ENCODE assay signal across 8 mouse cellular contexts in the genomic region with DNA sequence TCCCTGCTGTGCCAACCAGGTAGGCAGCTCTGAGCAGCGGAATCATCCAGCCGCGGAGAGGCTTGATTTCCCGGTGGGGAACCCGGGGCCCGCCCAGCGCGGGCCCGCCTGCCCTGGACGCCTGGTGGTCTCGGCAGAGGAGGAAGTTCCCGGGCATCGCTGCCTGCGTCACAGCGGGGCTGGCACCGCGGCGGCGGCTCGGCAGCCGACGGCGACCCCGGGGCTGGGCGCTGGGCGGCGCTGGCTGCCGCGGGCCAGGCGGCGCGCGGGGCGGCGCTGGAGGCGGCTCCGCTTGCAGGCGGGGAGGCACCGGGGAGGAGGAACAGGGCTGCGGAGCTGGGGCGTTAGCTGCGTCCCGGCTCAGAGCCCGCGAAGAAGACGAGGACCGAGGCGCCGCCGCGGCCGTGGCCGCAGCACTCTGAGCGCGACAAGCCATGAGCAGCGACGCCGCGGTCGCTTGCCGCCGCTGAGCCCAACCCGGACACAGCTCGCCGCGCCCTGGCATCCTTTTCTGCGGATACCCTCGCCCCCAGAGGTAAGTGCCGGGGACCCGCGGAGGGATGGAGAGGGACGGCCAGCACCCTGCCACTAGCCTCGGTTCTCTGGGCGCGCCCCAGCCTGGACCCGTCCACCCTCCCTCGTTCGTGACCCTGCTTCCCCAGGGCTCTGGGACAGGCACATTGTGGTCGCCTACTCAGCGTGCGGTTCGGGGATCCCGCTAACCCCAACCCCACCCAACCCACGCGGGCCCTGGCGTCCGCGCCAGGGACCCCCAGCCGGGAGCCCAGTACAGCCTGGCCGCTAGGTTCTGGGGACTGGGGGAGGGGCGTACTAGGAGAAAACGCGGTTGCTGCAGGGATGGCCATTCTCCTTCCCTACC. TPM values are rescaled to one million over a fixed set of nuclear protein-coding genes. Genes with fewer than 3 reads are reported as not detected.
DNase-seq lines count a peak whose midpoint lies in the region; ATAC-seq and TF ChIP-seq lines count a peak whose summit lies in the region.

Lrrc8c (plus strand) TSS at position 293 of the 880 bp plus-strand sequence.

- no peaks in the 10 kb centered on the region for H3K27me3 ChIP-seq in heart, embryonic 13.5 days (replicated peaks)
- H3K27me3 ChIP-seq in liver, embryonic 14.5 days (ENCODE audit: control insufficient read depth, insufficient read depth, low read length): no peaks in the 10 kb centered on the region
- H3K27me3 ChIP-seq in stomach, embryonic 15.5 days (replicated peaks): no peaks in the 10 kb centered on the region

- ATAC-seq in CD4-positive, CD25-positive, alpha-beta regulatory T cell, adult 4 months: peak; percentile 70
- peak; percentile 81 for ATAC-seq in erythroid progenitor cell, adult 5-6 weeks (replicated peaks; ENCODE audit: low FRiP score, poor library complexity, severe bottlenecking)
- ATAC-seq in heart, embryonic 13.5 days (ENCODE audit: extremely low read depth, insufficient number of reproducible peaks, low FRiP score, low TSS enrichment): peak; percentile 80
- peak; percentile 94 for ATAC-seq in liver, embryonic 14.5 days (ENCODE audit: insufficient read depth)
- peak; percentile 93 for ATAC-seq in stomach, embryonic 15.5 days (ENCODE audit: insufficient read depth, low FRiP score, low read depth)

- H3K9ac ChIP-seq in heart, embryonic 13.5 days: peak within 1 kb of the TSS; percentile 97
- H3K9ac ChIP-seq in liver, embryonic 14.5 days (replicated peaks): peak within 1 kb of the TSS; percentile 97
- peak within 1 kb of the TSS; percentile 77 for H3K9ac ChIP-seq in stomach, embryonic 15.5 days

- H3K4me2 ChIP-seq in heart, embryonic 13.5 days: peak within 1 kb of the TSS; percentile 88
- H3K4me2 ChIP-seq in liver, embryonic 14.5 days (ENCODE audit: low read depth): peak within 1 kb of the TSS; percentile 100
- peak within 1 kb of the TSS; percentile 97 for H3K4me2 ChIP-seq in stomach, embryonic 15.5 days

- no peak for TF ChIP-seq EP300 in liver, embryonic 14.5 days (IDR thresholded peaks at IDR 0.05; ENCODE audit: low read depth)

- H3K4me1 ChIP-seq in brown adipose tissue, adult 24 weeks (ENCODE audit: control insufficient read depth, insufficient read depth, insufficient read length, low read length): peaks cover 7% of the 10 kb centered on the region; the same call in 1 of the 2 replicates
- peaks cover 63% of the 10 kb centered on the region for H3K4me1 ChIP-seq in heart, embryonic 13.5 days
- H3K4me1 ChIP-seq in liver, embryonic 14.5 days (replicated peaks; ENCODE audit: control insufficient read depth in 2 of 2, insufficient read depth in 2 of 2, low read length in 1 of 2): peaks cover 32% of the 10 kb centered on the region in 2 experiments
- H3K4me1 ChIP-seq in stomach, embryonic 15.5 days: no peaks in the 10 kb centered on the region

- WGBS in heart, embryonic 13.5 days: under 1% methylated on average over 73 of the region's 93 CpGs
- under 1% methylated on average over 84 of the region's 93 CpGs for WGBS in liver, embryonic 14.5 days (ENCODE audit: insufficient replicate concordance)
- 0% methylated on average over 87 of the region's 93 CpGs for WGBS in stomach, embryonic 15.5 days

- H3K9me3 ChIP-seq in heart, embryonic 13.5 days: no peaks in the 10 kb centered on the region
- H3K9me3 ChIP-seq in liver, embryonic 14.5 days (ENCODE audit: control insufficient read depth, low read length): no peaks in the 10 kb centered on the region
- no peaks in the 10 kb centered on the region for H3K9me3 ChIP-seq in stomach, embryonic 15.5 days

- no peak for TF ChIP-seq CTCF in liver, embryonic 14.5 days (IDR thresholded peaks at IDR 0.05; ENCODE audit: low read depth)

- H3K27ac ChIP-seq in brown adipose tissue, adult 24 weeks (replicated peaks; ENCODE audit: low read depth, low read length): peak within 1 kb of the TSS; percentile 93
- peak within 1 kb of the TSS; percentile 98 for H3K27ac ChIP-seq in heart, embryonic 13.5 days (replicated peaks)
- peak within 1 kb of the TSS; percentile 58 for H3K27ac ChIP-seq in liver, embryonic 14.5 days
- H3K27ac ChIP-seq in stomach, embryonic 15.5 days: peak within 1 kb of the TSS; percentile 88

- DNase-seq in kidney, postnatal 10 days: peak; percentile 88
- peak; percentile 72 to 73 (median 72) for DNase-seq in liver, embryonic 14.5 days (ENCODE audit: low read depth in 3 of 3, low spot score in 3 of 3)
- peak; percentile 84 for DNase-seq in neural tube, embryonic 10.5 days (ENCODE audit: extremely low spot score, low spot score)

- H3K4me3 ChIP-seq in brown adipose tissue, adult 24 weeks (ENCODE audit: insufficient read depth, low read depth, low read length): peak within 1 kb of the TSS; percentile 86
- peak within 1 kb of the TSS; percentile 92 for H3K4me3 ChIP-seq in heart, embryonic 13.5 days
- peak within 1 kb of the TSS; percentile 81 to 95 for H3K4me3 ChIP-seq in liver, embryonic 14.5 days (ENCODE audit: insufficient read depth in 1 of 2, low read depth in 2 of 2, low read length in 2 of 2)
- H3K4me3 ChIP-seq in stomach, embryonic 15.5 days (replicated peaks): peak within 1 kb of the TSS; percentile 76

- H3K36me3 ChIP-seq in heart, embryonic 13.5 days: peaks cover under 1% of the 10 kb centered on the region; the same call in 1 of the 2 replicates
- 0 out of 2 replicates have a peak, but pooled peaks cover 4% of the 10 kb centered on the region for H3K36me3 ChIP-seq in liver, embryonic 14.5 days (replicated peaks; ENCODE audit: control insufficient read depth, insufficient read depth, low read depth)
- no peaks in the 10 kb centered on the region for H3K36me3 ChIP-seq in stomach, embryonic 15.5 days

RNA-seq across cellular contexts. Expression of gene Lrrc8c, which starts in this region (rescaled TPM):
- polyA plus RNA-seq in CD4-positive, CD25-positive, alpha-beta regulatory T cell, adult 4 months (2017; shearing (Covaris generic)): 10 to 100 TPM; 69.5 to 73.5 TPM
- polyA plus RNA-seq in brown adipose tissue, adult 24 weeks (2012; ENCODE audit: insufficient read depth, insufficient read length, missing spikeins): 3.0 and 3.7 TPM in 2 replicates
- total RNA-seq in erythroid progenitor cell, adult 5-6 weeks (2015; ENCODE audit: low replicate concordance): 64.2 and 74.2 TPM in 2 replicates
- total RNA-seq in erythroid progenitor cell, adult 5-6 weeks (2017; ENCODE audit: low replicate concordance): 19.6 and 22.8 TPM in 2 replicates
- 18.3 and 19.7 TPM in 2 replicates for polyA plus RNA-seq in heart, embryonic 13.5 days (2015; fragmentation: Nextera tagmentation; extraction: Ambion mirVana)
- polyA plus RNA-seq in liver, embryonic 14.5 days (2012; rRNA removed): 6.2 and 6.5 TPM in 2 replicates
- 18.0 and 22.4 TPM in 2 replicates for polyA plus RNA-seq in liver, embryonic 14.5 days (2014; fragmentation: Nextera tagmentation; extraction: Ambion mirVana)
- 17.8 and 18.6 TPM in 2 replicates for polyA plus RNA-seq in stomach, embryonic 15.5 days (2015; fragmentation: Nextera tagmentation; extraction: Ambion mirVana)

Comparison
In these comparisons a context has a peak if more than half of its experiments do, and no peak if none do; other contexts are left out.
1. Peak in every context shown above with its lines: DNase-seq, ATAC-seq, H3K4me3 ChIP-seq and H3K27ac ChIP-seq.